Mouse (Mus musculus) kidney, embryonic 14.5 days (tissue): Measurements from ENCODE around the gene Katna1. TPM values are rescaled to one million over a fixed set of nuclear protein-coding genes. Genes with fewer than 3 reads are reported as not detected.

Experiments used
- ATAC-seq: fragments of 200-750 bp; cut with Nextera tagmentation; 2 replicates; pipeline ENCODE4 v1.8.0; 2017; ENCODE audit warnings: moderate number of reproducible peaks, mild to moderate bottlenecking, moderate TSS enrichment, moderate library complexity; ENCODE audit not compliant: low FRiP score, low TSS enrichment
- H3K27ac ChIP-seq: fragments of 300-500 bp; sonication (generic); 2 replicates; pipeline ENCODE4 v1.5.1; 2014; ENCODE audit warnings: low read depth, mild to moderate bottlenecking, low read length, moderate library complexity, mixed read lengths
- H3K27me3 ChIP-seq: fragments of 300-500 bp; sonication (generic); 2 replicates; pipeline ENCODE4 v1.6.1; 2014; ENCODE audit warnings: mild to moderate bottlenecking, low read length; ENCODE audit not compliant: control insufficient read depth, insufficient read depth
- H3K36me3 ChIP-seq: fragments of 300-500 bp; sonication (generic); 2 replicates; pipeline ENCODE4 v1.6.1; 2014; ENCODE audit warnings: low read length, mixed read lengths; ENCODE audit not compliant: control insufficient read depth, insufficient read depth
- H3K4me1 ChIP-seq: fragments of 300-500 bp; sonication (generic); 2 replicates; pipeline ENCODE4 v1.6.1; 2014; ENCODE audit warnings: low read length, mixed read lengths; ENCODE audit not compliant: control insufficient read depth, insufficient read depth
- H3K4me2 ChIP-seq: fragments of 300-500 bp; sonication (generic); replicated peaks from 2 replicates; pipeline ENCODE4 v1.6.1; 2014; ENCODE audit warnings: low read depth, mild to moderate bottlenecking, low read length
- H3K4me3 ChIP-seq: fragments of 300-500 bp; sonication (generic); 2 replicates; pipeline ENCODE4 v1.5.1; 2014; ENCODE audit warnings: mild to moderate bottlenecking, low read length
- H3K9ac ChIP-seq: fragments of 300-500 bp; sonication (generic); 2 replicates; pipeline ENCODE4 v1.6.1; 2014; ENCODE audit warnings: low read depth, mild to moderate bottlenecking, low read length, moderate library complexity
- H3K9me3 ChIP-seq: fragments of 300-500 bp; sonication (generic); 2 replicates; pipeline ENCODE4 v1.6.1; 2016; ENCODE audit warnings: low read length; ENCODE audit not compliant: control insufficient read depth
- WGBS: fragments of 180-500 bp; shearing (Covaris S2); extraction: QIAGEN DNeasy Blood & Tissue Kit; methylation state at CpG from one replicate; pipeline ENCODE4 v1.1.7; 2014; 5-methylcytosine and 5-hydroxymethylcytosine counted together
- polyA plus RNA-seq: library from polyadenylated mRNA; unstranded; fragments of >200 nt; fragmentation: Nextera tagmentation; extraction: Ambion mirVana; gene quantifications from 2 replicates; pipeline ENCODE4 v1.2.1, GENCODE M21; 2014

Katna1 gene
- 49.4 and 63.7 TPM in 2 replicates for polyA plus RNA-seq

DNA sequence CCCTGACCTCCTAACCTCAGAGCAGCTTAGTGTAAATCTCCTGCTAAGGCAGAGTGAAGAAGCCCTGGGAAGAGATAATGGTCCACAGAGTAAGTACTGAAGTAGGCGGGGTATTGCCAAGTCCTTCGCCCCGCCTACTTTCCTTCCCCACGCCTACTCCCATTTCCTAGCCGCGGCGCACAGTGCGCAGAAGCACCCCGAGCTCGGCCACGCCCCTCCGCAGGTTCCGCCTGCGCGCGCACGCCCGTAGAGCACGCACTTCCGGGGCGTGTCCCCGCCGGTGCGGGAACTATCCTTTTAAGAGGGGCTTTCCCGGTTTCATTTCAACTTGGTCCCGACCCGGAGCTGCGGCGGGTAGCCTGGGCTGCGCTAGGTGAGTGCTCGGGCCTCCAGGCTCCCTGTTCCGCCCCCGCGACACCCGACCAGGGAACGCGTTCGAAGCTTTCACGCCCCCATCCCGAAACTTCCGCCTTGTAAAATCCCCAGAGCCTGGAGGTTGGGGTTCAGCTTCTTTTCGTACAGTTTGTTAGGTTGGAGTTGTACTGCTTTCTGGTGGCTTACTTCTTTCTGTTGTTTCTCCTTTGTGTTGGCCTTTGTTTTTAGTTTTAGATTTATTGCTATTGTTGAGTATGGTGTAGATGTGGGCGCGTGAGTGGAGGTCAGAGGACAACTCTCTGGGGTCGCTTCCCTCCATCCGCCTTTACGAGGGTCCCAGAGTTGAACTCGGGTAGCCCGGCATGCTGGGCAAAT lies at the start of gene Katna1:
Gene Katna1, plus strand, starts transcription at position 250 of the 750 bp plus-strand sequence.
- peak within 1 kb of the TSS; percentile 60 for H3K4me2 ChIP-seq
- peak within 1 kb of the TSS; percentile 85 for H3K4me3 ChIP-seq
- ATAC-seq, result peak; percentile 99
- no peaks in the 10 kb centered on the region for H3K9me3 ChIP-seq
- WGBS, result under 1% methylated on average over 49 of the region's 49 CpGs
- no peaks in the 10 kb centered on the region for H3K27me3 ChIP-seq
- H3K27ac ChIP-seq, result peak within 1 kb of the TSS; percentile 79
- H3K4me1 ChIP-seq, result no peaks in the 10 kb centered on the region
- H3K9ac ChIP-seq, result peak within 1 kb of the TSS; percentile 76
- no peaks in the 10 kb centered on the region for H3K36me3 ChIP-seq

DNA sequence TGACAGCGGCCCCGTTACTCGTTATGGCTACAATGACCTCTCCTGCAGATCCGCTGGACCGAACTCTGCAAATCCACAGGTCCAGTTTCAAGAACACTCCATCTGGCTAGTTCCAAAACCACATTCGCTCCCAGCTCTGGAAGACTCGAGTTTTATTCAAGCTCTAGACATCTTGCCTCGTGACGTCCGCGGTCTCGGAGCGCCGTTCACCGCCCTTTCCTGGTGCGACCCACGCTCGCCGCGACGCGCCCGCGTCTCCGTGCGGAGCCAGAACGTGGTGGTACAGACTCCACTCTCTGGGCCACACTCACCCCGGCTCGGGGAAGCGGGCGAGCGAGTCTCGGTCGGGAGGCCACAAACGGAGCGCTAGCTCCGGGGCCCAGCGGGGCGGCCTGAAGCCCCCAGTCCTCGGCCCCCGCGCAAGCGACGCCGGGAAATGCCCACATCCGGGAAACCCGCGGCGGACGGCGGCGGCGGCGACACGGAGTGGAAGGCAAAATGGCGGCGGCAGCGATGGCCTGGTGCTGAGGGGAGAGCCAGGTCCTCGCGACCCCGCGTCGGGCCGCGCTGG lies 45.0 kb upstream of the Katna1 start, which contains the start of the genes Pcmt1 and Lats1:
Gene Pcmt1, minus strand, starts transcription at position 406 of the 571 bp plus-strand sequence.
Gene Lats1, plus strand, starts transcription at position 484 of the 571 bp plus-strand sequence.
- Histone ChIP-seq H3K4me1 (peaks cover 25% of the 10 kb centered on the region), H3K9ac (peak within 1 kb of the TSS; percentile 100), H3K27ac (peak within 1 kb of the TSS; percentile 99), H3K4me2 (peak within 1 kb of the TSS; percentile 56), H3K27me3 (no peaks in the 10 kb centered on the region), H3K9me3 (no peaks in the 10 kb centered on the region), H3K4me3 (peak within 1 kb of the TSS; percentile 96), H3K36me3 (peaks cover 33% of the 10 kb centered on the region)
- peak; percentile 84 for ATAC-seq
- under 1% methylated on average over 65 of the region's 65 CpGs for WGBS

DNA sequence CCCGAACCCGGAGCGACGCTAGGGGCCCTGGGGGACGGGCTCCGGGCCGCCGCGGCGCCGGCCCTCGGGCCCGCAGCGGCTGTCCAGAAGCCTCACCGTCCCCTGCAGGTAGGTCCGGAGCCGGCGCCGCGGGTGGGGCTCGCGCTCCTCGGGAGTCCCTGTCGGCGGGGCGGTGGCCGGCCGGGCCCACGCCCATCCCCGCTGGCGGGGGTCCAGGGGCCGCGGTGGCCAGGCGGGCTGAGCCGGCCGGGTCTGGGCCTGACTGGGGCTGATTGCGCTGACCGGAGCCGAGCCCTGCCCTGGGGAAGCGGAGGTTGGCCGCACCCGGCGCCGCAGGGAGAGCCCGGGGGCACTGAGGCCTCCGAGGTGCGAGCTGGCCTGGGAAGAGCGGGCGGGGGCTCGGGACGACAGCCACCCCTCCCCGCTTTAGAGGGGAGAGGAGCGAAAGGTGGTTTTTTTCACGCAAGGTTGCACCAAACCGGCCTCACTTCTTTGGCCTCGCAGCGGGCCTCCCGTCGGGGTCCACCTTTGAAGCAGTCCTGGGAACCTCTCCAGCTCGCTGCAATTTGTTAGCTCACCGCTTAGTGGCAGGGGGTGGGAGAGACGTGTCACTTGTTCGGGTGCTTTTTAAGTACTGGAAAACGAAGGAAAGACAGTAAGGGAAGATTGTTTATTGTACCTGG lies 44.3 kb upstream of the Katna1 start:
- Histone ChIP-seq H3K27me3 (no peaks in the 10 kb centered on the region), H3K27ac (peak overlapping the region; percentile 99), H3K4me1 (peaks cover 25% of the 10 kb centered on the region), H3K4me2 (peak overlapping the region; percentile 56), H3K9me3 (no peaks in the 10 kb centered on the region), H3K4me3 (peak overlapping the region; percentile 96), H3K9ac (peak overlapping the region; percentile 100), H3K36me3 (peaks cover 28% of the 10 kb centered on the region)
- under 1% methylated on average over 60 of the region's 64 CpGs for WGBS
- peak; percentile 93 for ATAC-seq

DNA sequence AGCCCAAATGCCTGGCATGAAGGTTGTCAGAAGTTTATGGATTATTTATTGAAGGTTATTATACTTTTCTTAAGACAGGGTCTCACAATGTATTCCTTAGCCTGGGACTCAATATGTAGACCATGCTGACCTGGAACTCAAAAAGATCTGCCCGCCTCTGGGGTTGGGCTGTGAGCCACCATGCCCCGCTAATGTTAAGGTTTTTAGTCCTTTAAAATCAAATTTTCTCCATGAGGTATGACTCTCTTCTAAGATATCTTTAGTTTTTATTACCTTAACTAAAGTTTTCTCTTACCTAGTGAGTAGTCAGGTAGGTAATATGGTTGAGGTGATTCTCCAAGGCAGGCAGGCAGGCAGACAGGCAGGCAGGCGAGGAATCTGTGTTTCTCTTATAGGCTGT lies 43.6 kb upstream of the Katna1 start:
- Histone ChIP-seq H3K9me3 (no peaks in the 10 kb centered on the region), H3K27me3 (no peaks in the 10 kb centered on the region), H3K4me3 (peak overlapping the region; percentile 96), H3K4me2 (peak overlapping the region; percentile 56), H3K4me1 (peaks cover 25% of the 10 kb centered on the region), H3K36me3 (peaks cover 25% of the 10 kb centered on the region), H3K9ac (peak overlapping the region; percentile 100), H3K27ac (no peak overlapping the region)
- 57% methylated on average over 3 of the region's 3 CpGs for WGBS
- no peak for ATAC-seq

- no peak overlapping the region for H3K9ac ChIP-seq
- peaks cover 11% of the 10 kb centered on the region; the same call in 1 of the 2 replicates for H3K4me1 ChIP-seq
- H3K9me3 ChIP-seq, result no peaks in the 10 kb centered on the region
- no peak for ATAC-seq
- WGBS, result 92% methylated on average over 6 of the region's 6 CpGs
- no peak overlapping the region for H3K27ac ChIP-seq
- no peaks in the 10 kb centered on the region for H3K27me3 ChIP-seq
- H3K36me3 ChIP-seq, result peaks cover 14% of the 10 kb centered on the region
- no peak overlapping the region for H3K4me3 ChIP-seq
- H3K4me2 ChIP-seq, result no peak overlapping the region
These were observed 38.9 kb upstream of the Katna1 start for GRCm38 (mm10) chr10:7686902-7687301.

DNA sequence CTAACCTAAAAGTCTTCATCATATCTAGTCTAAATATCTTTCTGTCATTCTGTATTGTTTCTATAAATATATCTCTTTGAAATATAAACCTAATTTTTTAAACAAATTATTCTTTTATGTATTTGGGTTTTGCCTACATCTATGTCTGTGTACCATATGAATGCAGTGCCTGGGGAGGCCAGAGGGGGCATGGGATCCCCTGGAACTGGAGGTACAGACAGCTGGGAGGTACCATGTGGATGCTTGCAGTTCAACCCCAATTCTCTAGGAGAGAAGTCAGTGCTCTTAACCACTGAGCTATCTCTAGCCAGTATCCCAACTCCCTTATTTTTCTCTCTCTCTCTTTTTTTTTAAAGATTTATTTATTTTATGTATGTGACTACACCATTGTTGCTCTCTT lies 30.5 kb upstream of the Katna1 start:
- H3K36me3 ChIP-seq, result peaks cover 76% of the 10 kb centered on the region
- no peak overlapping the region for H3K4me2 ChIP-seq
- no peaks in the 10 kb centered on the region for H3K27me3 ChIP-seq
- no peaks in the 10 kb centered on the region for H3K4me1 ChIP-seq
- H3K4me3 ChIP-seq, result no peak overlapping the region
- no peaks in the 10 kb centered on the region for H3K9me3 ChIP-seq
- H3K27ac ChIP-seq, result no peak overlapping the region
- no peak for ATAC-seq
- H3K9ac ChIP-seq, result no peak overlapping the region

DNA sequence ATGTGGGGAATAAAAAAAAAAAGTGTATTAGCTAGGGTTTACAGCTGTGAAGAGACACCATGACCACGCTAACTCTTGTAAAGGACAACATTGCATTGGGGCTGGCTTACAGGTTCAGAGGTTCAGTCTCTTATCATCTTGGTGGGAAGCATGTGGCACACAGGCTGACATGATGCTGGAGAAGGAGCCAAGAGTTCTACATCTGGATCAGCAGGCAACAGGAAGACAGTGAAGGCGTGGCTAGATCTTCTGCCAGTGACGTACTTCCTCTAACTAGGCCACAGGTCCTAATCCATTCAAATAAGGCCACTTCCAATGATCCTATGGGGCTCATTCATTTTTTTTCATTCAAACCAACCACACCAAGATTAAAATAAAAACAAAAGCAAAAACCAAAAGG lies 25.7 kb upstream of the Katna1 start:
- H3K27ac ChIP-seq, result no peak overlapping the region
- H3K9me3 ChIP-seq, result no peaks in the 10 kb centered on the region
- ATAC-seq, result no peak

DNA sequence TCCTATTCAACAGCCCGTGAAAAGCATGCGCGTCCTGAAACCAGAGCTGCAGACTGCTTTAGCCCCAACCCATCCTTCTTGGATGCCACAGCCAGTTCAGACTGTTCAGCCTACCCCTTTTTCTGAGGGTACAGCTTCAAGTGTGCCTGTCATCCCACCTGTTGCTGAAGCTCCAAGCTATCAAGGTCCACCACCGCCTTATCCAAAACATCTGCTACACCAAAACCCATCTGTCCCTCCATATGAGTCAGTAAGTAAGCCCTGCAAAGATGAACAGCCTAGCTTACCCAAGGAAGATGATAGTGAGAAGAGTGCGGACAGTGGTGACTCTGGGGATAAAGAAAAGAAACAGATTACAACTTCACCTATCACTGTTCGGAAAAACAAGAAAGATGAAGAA lies 23.2 kb upstream of the Katna1 start:
- no peak overlapping the region for H3K9ac ChIP-seq
- 90% methylated on average over 6 of the region's 6 CpGs for WGBS
- no peaks in the 10 kb centered on the region for H3K27me3 ChIP-seq
- no peaks in the 10 kb centered on the region for H3K9me3 ChIP-seq
- no peaks in the 10 kb centered on the region for H3K4me1 ChIP-seq
- ATAC-seq, result no peak
- H3K4me3 ChIP-seq, result no peak overlapping the region
- no peak overlapping the region for H3K4me2 ChIP-seq
- no peak overlapping the region for H3K27ac ChIP-seq
- peaks cover 85% of the 10 kb centered on the region for H3K36me3 ChIP-seq

More for the DNA sequence above, 25.7 kb upstream of the Katna1 start:
- Histone ChIP-seq H3K4me2 (no peak overlapping the region), H3K36me3 (peaks cover 86% of the 10 kb centered on the region), H3K27me3 (no peaks in the 10 kb centered on the region), H3K9ac (no peak overlapping the region), H3K4me3 (no peak overlapping the region), H3K4me1 (no peaks in the 10 kb centered on the region)
- 88% methylated on average over 3 of the region's 3 CpGs for WGBS

DNA sequence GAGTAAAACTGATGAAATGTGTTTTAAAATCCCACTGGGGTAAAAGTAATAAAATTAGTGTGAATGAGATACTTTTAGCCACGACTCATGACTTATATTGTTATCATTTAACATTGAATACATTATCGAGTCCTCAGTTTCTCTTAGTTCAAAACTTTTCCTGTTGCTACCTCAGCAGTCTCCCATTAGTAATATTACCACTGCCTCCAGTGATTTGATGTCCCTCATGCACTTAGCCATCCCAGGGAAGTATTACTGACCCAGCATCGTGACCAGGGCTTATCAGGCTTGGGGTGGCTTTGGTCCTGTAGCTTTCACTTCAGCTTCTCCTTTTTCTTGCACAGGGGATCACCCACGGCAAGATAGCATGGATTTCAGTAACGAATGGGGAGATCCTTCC lies 15.7 kb upstream of the Katna1 start:
- no peaks in the 10 kb centered on the region for H3K9me3 ChIP-seq
- no peaks in the 10 kb centered on the region for H3K27me3 ChIP-seq
- H3K4me2 ChIP-seq, result no peak overlapping the region
- peaks cover 69% of the 10 kb centered on the region for H3K36me3 ChIP-seq
- no peak for ATAC-seq
- no peaks in the 10 kb centered on the region for H3K4me1 ChIP-seq
- no peak overlapping the region for H3K4me3 ChIP-seq
- no peak overlapping the region for H3K27ac ChIP-seq
- H3K9ac ChIP-seq, result no peak overlapping the region
- WGBS, result 91% methylated on average over 5 of the region's 5 CpGs
